Mouse (Mus musculus) hindbrain, embryonic 16.5 days (tissue): ENCODE measurements around the gene Rps16. TPM values are rescaled to one million over a fixed set of nuclear protein-coding genes. Genes with fewer than 3 reads are reported as not detected.
A peak's percentile ranks its signal among the peaks of the same experiment; 100 is the strongest.

Experiments used
- ATAC-seq: fragments of 200-750 bp; cut with Nextera tagmentation; 2 replicates; pipeline ENCODE4 v1.8.0; 2017; ENCODE audit warnings: moderate TSS enrichment, moderate library complexity
- H3K27ac ChIP-seq: fragments of 300-500 bp; sonication (generic); 2 replicates; pipeline ENCODE4 v1.5.1; 2014; ENCODE audit warnings: low read depth, mild to moderate bottlenecking, control low read depth, low read length, moderate library complexity
- H3K27me3 ChIP-seq: fragments of 300-500 bp; sonication (generic); replicated peaks from 2 replicates; pipeline ENCODE4 v1.6.1; 2014; ENCODE audit warnings: low read length; ENCODE audit not compliant: control insufficient read depth, insufficient read depth
- H3K36me3 ChIP-seq: fragments of 300-500 bp; sonication (generic); 2 replicates; pipeline ENCODE4 v1.6.1; 2014; ENCODE audit warnings: mild to moderate bottlenecking, low read length, moderate library complexity, mixed read lengths; ENCODE audit not compliant: control insufficient read depth, insufficient read depth
- H3K4me1 ChIP-seq: fragments of 300-500 bp; sonication (generic); 2 replicates; pipeline ENCODE4 v1.6.1; 2014; ENCODE audit warnings: low read depth, low read length; ENCODE audit not compliant: control insufficient read depth, insufficient read depth
- H3K4me2 ChIP-seq: fragments of 300-500 bp; sonication (generic); 2 replicates; pipeline ENCODE4 v1.6.1; 2014; ENCODE audit warnings: mild to moderate bottlenecking, low read length, control low read depth, moderate library complexity
- H3K4me3 ChIP-seq: fragments of 300-500 bp; sonication (generic); 2 replicates; pipeline ENCODE4 v1.5.1; 2014; ENCODE audit warnings: mild to moderate bottlenecking, low read length, control low read depth, moderate library complexity
- H3K9ac ChIP-seq: fragments of 300-500 bp; sonication (generic); 2 replicates; pipeline ENCODE4 v1.6.1; 2014; ENCODE audit warnings: low read depth, mild to moderate bottlenecking, control low read depth, low read length, moderate library complexity
- H3K9me3 ChIP-seq: fragments of 300-500 bp; sonication (generic); 2 replicates; pipeline ENCODE4 v1.6.1; 2014; ENCODE audit warnings: mild to moderate bottlenecking, low read length, moderate library complexity; ENCODE audit not compliant: control insufficient read depth
- WGBS: fragments of 180-500 bp; shearing (Covaris S2); extraction: QIAGEN DNeasy Blood & Tissue Kit; methylation state at CpG from one replicate; pipeline ENCODE4 v1.1.7; 2014; 5-methylcytosine and 5-hydroxymethylcytosine counted together
- polyA plus RNA-seq: library from polyadenylated mRNA; unstranded; fragments of >200 nt; fragmentation: Nextera tagmentation; extraction: Ambion mirVana; gene quantifications from 2 replicates; pipeline ENCODE4 v1.2.1, GENCODE M21; 2015

Rps16 gene
- polyA plus RNA-seq, 1 experiment from 2014 or later = 440 TPM

DNA sequence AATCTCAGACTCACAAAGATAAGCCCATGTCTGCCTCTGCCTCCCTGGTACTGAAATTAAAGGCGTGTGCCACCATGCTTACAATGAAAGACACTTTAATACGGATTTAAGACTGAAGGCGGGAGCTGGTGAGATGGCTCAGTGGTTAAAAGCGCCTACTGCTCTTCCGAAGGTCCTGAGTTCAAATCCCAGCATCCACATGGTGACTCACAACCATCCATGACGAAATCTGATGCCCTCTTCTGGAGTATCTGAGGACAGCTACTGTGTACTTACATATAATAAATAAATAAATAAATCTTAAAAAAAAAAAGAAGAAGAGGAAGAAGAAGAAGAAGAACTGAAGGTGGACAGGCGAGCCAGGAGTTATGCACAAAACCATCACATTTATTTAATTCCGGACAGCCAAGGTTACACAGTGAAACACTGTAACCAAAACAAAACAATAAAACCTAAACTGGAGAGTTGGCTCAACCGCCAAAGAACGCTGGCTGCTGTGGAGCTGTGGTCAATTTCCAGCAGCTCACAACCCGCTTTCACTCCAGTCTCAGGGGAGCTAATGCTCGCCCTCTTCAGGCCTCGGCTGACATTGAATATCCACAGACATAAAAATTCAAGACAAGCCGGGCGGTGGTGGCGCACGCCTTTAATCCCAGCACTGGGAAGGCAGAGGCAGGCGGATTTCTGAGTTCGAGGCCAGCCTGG lies 11.1 kb upstream of the Rps16 start:
- Histone ChIP-seq H3K9ac (peak overlapping the region; percentile 72; the same call in 1 of the 2 replicates), H3K4me1 (peaks cover 12% of the 10 kb centered on the region), H3K4me3 (peak overlapping the region; percentile 99), H3K9me3 (no peaks in the 10 kb centered on the region), H3K27me3 (no peaks in the 10 kb centered on the region), H3K27ac (peak overlapping the region; percentile 76), H3K4me2 (peak overlapping the region; percentile 86), H3K36me3 (no peaks in the 10 kb centered on the region)
- no peak for ATAC-seq
- 82% methylated on average over 19 of the region's 19 CpGs for WGBS

DNA sequence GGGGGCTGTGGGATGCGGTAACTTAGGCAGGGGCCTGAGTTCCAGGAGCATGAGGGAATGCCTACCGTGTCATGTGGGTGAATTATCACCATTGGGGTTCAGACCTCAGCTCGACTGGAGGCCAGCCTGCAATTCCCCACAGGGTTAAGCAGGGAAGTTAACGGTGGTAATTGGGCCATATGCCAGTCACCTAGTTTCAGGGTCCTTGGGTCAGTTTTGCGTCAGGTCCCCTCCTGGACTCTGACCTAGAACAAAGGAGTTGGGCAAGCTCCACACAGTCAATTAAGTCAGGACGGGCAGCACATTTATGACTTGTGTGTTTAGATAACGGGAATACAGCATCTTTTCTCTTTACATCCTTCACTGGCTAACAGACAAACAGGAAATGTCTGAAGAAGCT lies 9.1 kb upstream of the Rps16 start:
- H3K27ac ChIP-seq = no peak overlapping the region
- WGBS = 56% methylated on average over 7 of the region's 7 CpGs
- H3K9ac ChIP-seq = no peak overlapping the region
- no peaks in the 10 kb centered on the region for H3K9me3 ChIP-seq
- peaks cover 12% of the 10 kb centered on the region for H3K4me1 ChIP-seq
- H3K4me2 ChIP-seq = no peak overlapping the region
- ATAC-seq = no peak
- no peaks in the 10 kb centered on the region for H3K27me3 ChIP-seq
- H3K4me3 ChIP-seq = no peak overlapping the region
- no peaks in the 10 kb centered on the region for H3K36me3 ChIP-seq

DNA sequence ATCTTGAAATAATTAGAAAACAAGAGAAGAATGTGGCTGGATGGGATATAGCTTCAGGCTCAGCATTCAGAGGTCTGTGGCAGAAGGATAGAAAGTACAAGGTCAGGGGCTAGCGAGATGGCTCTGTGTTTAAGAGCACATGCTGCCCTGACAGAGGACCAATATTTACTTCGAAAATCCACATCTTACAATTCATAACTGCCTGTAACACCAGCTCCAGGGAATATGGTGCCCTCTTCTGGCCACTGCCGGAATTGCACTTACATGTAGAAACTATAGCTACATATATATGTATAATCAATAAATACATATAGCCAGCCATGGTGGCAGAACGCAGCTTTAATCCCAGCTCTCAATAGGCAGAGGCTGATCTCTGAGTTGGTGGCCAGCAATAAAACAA lies 5.8 kb upstream of the Rps16 start:
- Histone ChIP-seq H3K9ac (no peak overlapping the region), H3K9me3 (no peaks in the 10 kb centered on the region), H3K27me3 (no peaks in the 10 kb centered on the region), H3K4me1 (no peaks in the 10 kb centered on the region), H3K4me3 (no peak overlapping the region), H3K4me2 (no peak overlapping the region), H3K27ac (no peak overlapping the region), H3K36me3 (no peaks in the 10 kb centered on the region)
- 4% methylated on average over 4 of the region's 4 CpGs for WGBS
- ATAC-seq = no peak

DNA sequence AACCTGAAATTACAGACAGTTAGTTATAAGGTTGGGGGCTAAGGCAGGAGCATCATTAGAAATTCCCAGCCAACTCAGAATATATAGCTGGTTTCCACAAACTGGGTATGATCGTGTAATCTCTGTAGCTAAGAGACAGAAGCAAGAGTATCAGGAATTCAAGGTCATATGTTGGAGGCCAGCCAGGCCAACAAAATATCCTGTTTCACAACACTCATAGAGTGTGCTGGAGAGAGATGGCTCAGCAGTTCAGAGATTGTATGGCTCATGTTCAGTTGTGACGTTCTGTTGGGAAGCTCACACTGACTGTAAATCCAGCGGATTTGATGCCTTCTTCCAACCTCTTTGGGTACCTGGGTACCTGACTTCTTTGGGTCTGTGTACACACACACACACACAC lies 2.7 kb upstream of the Rps16 start:
- Histone ChIP-seq H3K9me3 (no peaks in the 10 kb centered on the region), H3K4me2 (no peak overlapping the region), H3K4me3 (no peak overlapping the region), H3K9ac (no peak overlapping the region), H3K36me3 (peaks cover 2% of the 10 kb centered on the region; the same call in 1 of the 2 replicates), H3K27ac (no peak overlapping the region), H3K4me1 (peaks cover 12% of the 10 kb centered on the region), H3K27me3 (no peaks in the 10 kb centered on the region)
- 76% methylated on average over 3 of the region's 3 CpGs for WGBS
- no peak for ATAC-seq

DNA sequence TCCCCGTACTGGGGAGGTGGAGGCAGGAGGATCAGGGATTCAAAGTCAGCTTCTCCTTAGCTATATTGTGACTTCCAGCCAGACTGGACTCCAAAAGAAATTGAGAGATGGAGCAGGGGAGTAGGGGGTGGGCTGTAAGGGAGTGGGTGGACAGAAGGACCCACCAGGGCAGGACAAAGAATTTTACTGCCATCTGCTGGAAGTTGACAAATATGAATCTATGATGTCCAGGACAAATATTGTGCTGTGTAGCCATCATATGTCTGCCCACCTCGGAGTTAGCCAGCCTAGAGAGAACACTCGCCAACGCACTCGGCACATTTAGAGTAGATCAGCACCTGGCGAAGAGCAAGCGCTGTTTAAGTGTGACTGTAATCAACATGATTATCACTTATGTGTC lies 1.9 kb upstream of the Rps16 start:
- peaks cover 11% of the 10 kb centered on the region for H3K36me3 ChIP-seq
- no peak overlapping the region for H3K9ac ChIP-seq
- no peaks in the 10 kb centered on the region for H3K27me3 ChIP-seq
- no peak overlapping the region for H3K4me2 ChIP-seq
- H3K4me3 ChIP-seq = no peak overlapping the region
- no peak overlapping the region for H3K27ac ChIP-seq
- 84% methylated on average over 7 of the region's 7 CpGs for WGBS
- H3K9me3 ChIP-seq = no peaks in the 10 kb centered on the region
- H3K4me1 ChIP-seq = peaks cover 12% of the 10 kb centered on the region
- no peak for ATAC-seq

DNA sequence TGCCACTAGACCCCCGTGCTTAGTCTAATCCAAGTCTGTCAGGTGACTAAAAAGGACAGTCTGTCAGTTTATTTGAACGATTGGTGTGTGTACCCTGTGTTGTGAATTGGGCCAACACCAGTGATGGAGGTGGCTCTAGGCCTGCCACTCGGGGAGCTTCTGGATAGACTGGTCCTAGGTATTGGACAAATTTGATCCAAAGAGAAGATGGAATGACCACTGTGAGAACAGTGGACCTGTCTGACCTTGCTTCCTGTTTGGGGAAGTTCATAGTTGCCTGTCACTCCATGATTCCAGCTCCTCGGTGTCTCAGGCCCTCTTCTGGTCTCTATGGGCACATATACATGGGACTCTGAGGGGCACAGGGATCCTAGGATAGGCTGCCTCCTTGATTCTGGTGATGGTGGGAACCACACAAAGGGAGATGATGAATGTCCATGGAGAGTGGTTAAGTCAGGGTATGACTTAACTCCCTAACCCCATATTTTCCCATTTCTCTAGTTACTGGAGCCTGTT lies 1.3 kb downstream of the Rps16 start:
- H3K9me3 ChIP-seq = no peaks in the 10 kb centered on the region
- peak overlapping the region; percentile 70 for H3K4me3 ChIP-seq
- H3K27me3 ChIP-seq = no peaks in the 10 kb centered on the region
- H3K4me1 ChIP-seq = peaks cover 12% of the 10 kb centered on the region
- peak overlapping the region; percentile 93; the same call in 1 of the 2 replicates for H3K9ac ChIP-seq
- H3K27ac ChIP-seq = no peak overlapping the region
- peaks cover 22% of the 10 kb centered on the region for H3K36me3 ChIP-seq
- ATAC-seq = no peak
- WGBS = 52% methylated on average over 4 of the region's 4 CpGs
- peak overlapping the region; percentile 74 for H3K4me2 ChIP-seq

DNA sequence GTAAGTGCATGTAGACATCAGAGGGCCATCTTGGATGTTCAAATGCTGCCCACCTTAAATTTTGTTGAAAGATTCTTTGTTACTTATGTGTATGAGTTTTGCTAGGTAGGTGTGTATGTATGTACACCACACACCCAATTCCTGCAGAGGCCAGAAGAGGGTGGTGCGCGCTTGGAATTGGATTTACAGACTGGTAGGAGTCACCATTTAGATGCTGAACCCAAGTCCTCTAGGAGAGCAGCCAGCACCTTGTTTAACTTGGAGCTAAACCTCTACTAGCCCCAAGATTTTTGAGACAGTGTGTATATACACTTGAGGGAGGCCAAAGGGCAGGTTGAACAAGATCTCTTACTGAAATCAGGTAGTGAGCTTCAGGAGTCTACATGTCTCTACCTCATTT lies 2.8 kb downstream of the Rps16 start:
- H3K4me1 ChIP-seq = peaks cover 17% of the 10 kb centered on the region
- no peak overlapping the region for H3K9ac ChIP-seq

DNA sequence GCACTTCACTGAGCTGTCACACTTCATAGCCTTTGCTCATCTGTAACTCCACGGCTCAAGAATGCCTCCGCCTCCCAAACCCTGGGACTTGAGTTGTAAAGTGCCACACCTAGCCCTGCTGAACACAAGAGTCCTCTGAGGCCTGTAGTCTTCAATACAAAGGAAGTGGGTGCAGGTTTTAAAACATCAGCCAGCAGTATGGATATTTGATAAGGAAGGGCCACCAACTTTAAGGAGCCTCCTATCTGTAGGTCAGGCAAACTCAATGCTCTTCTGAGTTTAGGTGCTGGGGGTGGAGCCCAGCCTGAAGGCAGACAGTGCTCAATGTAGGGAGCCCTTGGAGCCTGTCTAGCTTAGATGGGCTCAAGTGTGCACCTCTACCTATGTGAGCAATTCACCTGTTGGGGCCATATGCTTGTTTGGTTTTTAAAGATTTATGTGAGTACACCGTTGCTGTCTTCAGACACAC lies 3.7 kb downstream of the Rps16 start:
- Histone ChIP-seq H3K36me3 (peaks cover 22% of the 10 kb centered on the region), H3K4me1 (peaks cover 17% of the 10 kb centered on the region), H3K9me3 (no peaks in the 10 kb centered on the region), H3K27me3 (no peaks in the 10 kb centered on the region), H3K4me2 (no peak overlapping the region), H3K27ac (no peak overlapping the region), H3K4me3 (no peak overlapping the region), H3K9ac (no peak overlapping the region)
- no peak for ATAC-seq
- 92% methylated on average over 3 of the region's 3 CpGs for WGBS

More for the DNA sequence above, 2.8 kb downstream of the Rps16 start:
- 89% methylated on average over 2 of the region's 2 CpGs for WGBS
- H3K27me3 ChIP-seq = no peaks in the 10 kb centered on the region
- no peak overlapping the region for H3K4me2 ChIP-seq
- H3K36me3 ChIP-seq = peaks cover 22% of the 10 kb centered on the region
- no peak overlapping the region for H3K4me3 ChIP-seq
- no peak overlapping the region for H3K27ac ChIP-seq
- ATAC-seq = no peak
- no peaks in the 10 kb centered on the region for H3K9me3 ChIP-seq

DNA sequence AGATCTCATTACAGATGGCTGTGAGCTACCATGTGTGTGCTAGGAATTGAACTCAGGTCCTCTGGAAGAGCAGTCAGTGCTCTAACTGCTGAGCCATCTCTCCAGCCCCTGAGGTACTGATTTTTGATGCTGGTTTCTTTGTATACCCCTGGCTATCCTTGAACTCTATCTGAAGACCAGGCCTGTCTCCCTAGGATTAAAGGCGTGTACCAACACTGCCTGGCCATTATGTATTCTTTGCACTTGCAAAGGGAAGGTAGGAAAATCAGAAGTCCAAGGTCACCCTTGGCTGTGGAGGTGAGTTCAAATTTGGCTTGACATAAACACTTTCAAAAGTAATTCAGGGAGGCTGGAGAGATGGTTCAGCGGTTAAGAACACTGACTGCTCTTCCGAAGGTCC lies 4.1 kb downstream of the Rps16 start:
- Histone ChIP-seq H3K27ac (no peak overlapping the region), H3K9me3 (no peaks in the 10 kb centered on the region), H3K4me1 (peaks cover 17% of the 10 kb centered on the region), H3K36me3 (peaks cover 22% of the 10 kb centered on the region), H3K9ac (no peak overlapping the region), H3K4me2 (no peak overlapping the region), H3K4me3 (no peak overlapping the region), H3K27me3 (no peaks in the 10 kb centered on the region)
- 95% methylated on average over 3 of the region's 3 CpGs for WGBS
- ATAC-seq = no peak
